Mouse (Mus musculus): ENCODE data around the gene Gng4.

- TF ChIP-seq CTCF (conservative IDR thresholded peaks at IDR 0.05; ENCODE audit: low read length) (no peak), NANOG (IDR thresholded peaks at IDR 0.05; ENCODE audit: borderline replicate concordance, low read length) (no peak)
Observed at GRCm38 (mm10) chr13:13810885-13811284, 27.0 kb downstream of the Gng4 start.

Data from E14TG2a.4 (cell line).